Mouse (Mus musculus) limb, embryonic 10.5 days (tissue): ENCODE measurements around the gene Gm21860. TPM values are rescaled to one million over a fixed set of nuclear protein-coding genes. Genes with fewer than 3 reads are reported as not detected.
"Not testable (repeated sequence)": the region's sequence is repeated elsewhere in the genome, so short reads cannot be mapped to it uniquely, and the experiment has no call there.

Experiments used
- DNase-seq: peaks from one replicate; pipeline ENCODE4 v3.0.0-alpha.2; 2017; ENCODE audit warnings: low spot score
- H3K27ac ChIP-seq: fragments of 300-500 bp; sonication (generic); 2 replicates; pipeline ENCODE4 v1.5.1; 2016; ENCODE audit warnings: mild to moderate bottlenecking
- H3K27me3 ChIP-seq: fragments of 300-500 bp; sonication (generic); 2 replicates; pipeline ENCODE4 v1.6.1; 2016; ENCODE audit warnings: low read depth, mild to moderate bottlenecking; ENCODE audit not compliant: poor library complexity, severe bottlenecking
- H3K36me3 ChIP-seq: fragments of 300-500 bp; sonication (generic); 2 replicates; pipeline ENCODE4 v1.6.1; 2016; ENCODE audit warnings: mild to moderate bottlenecking, moderate library complexity
- H3K4me1 ChIP-seq: fragments of 300-500 bp; sonication (generic); 2 replicates; pipeline ENCODE4 v1.6.1; 2016
- H3K4me3 ChIP-seq: fragments of 300-500 bp; sonication (generic); 2 replicates; pipeline ENCODE4 v1.5.1; 2016; ENCODE audit warnings: mild to moderate bottlenecking, moderate library complexity
- H3K9me3 ChIP-seq: fragments of 300-500 bp; sonication (generic); replicated peaks from 2 replicates; pipeline ENCODE4 v1.6.1; 2016; ENCODE audit warnings: mild to moderate bottlenecking
- WGBS: fragments of 180-500 bp; shearing (Covaris S2); methylation state at CpG from one replicate; pipeline ENCODE4 v1.1.7; 2016; 5-methylcytosine and 5-hydroxymethylcytosine counted together
- polyA plus RNA-seq: library from polyadenylated mRNA; unstranded; fragments of >200 nt; fragmentation: Nextera tagmentation; extraction: Ambion mirVana; gene quantifications from 2 replicates; pipeline ENCODE4 v1.2.1, GENCODE M21; 2016

The Gm21860 gene
- polyA plus RNA-seq, 1 experiment from 2014 or later = not detected

DNA sequence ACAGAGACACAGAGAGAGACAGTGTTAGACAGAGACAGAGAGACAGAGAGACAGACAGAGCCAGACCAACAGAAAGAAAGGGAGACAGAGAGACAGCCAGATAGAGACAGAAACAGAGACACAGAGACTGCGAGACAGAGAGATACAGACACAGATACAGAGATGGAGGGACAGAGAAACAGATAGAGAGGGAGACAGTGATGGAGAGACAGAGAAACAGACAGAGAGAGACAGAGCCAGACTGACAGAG is 16.3 kb downstream of the Gm21860 start:
- no peak overlapping the region for H3K4me3 ChIP-seq
- H3K9me3 ChIP-seq = peaks cover 38% of the 10 kb centered on the region
- DNase-seq = no peak
- peaks cover 44% of the 10 kb centered on the region for H3K36me3 ChIP-seq
- H3K27me3 ChIP-seq = no peaks in the 10 kb centered on the region
- WGBS = 86% methylated on average over 1 of the region's 1 CpGs
- H3K4me1 ChIP-seq = no peaks in the 10 kb centered on the region
- H3K27ac ChIP-seq = no peak overlapping the region

GRCm38 (mm10) chrY:90737606-90738430 is 16.8 kb downstream of the Gm21860 start:
- Histone ChIP-seq H3K4me1 (no peaks in the 10 kb centered on the region), H3K4me3 (no peak overlapping the region), H3K36me3 (peaks cover 41% of the 10 kb centered on the region), H3K27ac (no peak overlapping the region), H3K9me3 (peaks cover 36% of the 10 kb centered on the region), H3K27me3 (no peaks in the 10 kb centered on the region)
- DNase-seq = no peak
- 86% methylated on average over 3 of the region's 7 CpGs for whole genome bisulfite sequencing

- H3K27me3 ChIP-seq, H3K4me3 ChIP-seq, DNase-seq, H3K4me1 ChIP-seq, H3K27ac ChIP-seq: not testable (repeated sequence)
- WGBS = 83% methylated on average over 6 of the region's 9 CpGs
- Histone ChIP-seq H3K9me3 (peaks cover 22% of the 10 kb centered on the region), H3K36me3 (peaks cover 30% of the 10 kb centered on the region)
Measured at GRCm38 (mm10) chrY:90736217-90737000, 18.2 kb downstream of the Gm21860 start.

DNA sequence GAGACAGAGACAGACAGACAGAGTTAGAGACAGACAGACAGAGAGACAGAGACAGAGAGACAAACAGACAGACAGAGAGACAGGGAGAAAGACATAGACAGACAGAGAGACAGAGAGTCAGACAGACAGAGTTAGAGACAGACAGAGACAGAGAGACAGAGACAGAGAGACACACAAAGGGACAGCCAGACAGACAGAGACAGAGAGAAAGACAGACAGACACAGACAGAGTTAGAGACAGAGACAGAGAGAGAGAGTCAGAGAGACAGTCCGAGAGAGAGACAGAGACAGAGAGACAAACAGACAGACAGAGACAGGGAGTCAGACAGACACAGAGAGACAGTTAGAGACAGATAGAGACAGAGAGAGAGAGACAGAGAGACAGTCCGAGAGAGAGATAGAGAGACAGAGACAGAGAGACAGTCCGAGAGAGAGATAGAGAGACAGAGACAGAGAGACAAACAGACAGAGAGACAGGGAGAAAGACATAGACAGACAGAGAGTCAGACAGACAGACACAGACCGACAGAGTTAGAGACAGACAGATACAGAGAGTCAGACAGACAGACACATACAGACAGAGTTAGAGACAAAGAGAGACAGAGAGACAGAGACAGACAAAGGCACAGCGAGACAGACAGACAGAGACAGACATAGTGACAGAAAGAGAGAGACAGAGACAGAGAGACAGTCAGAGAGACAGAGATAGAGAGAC is 19.3 kb downstream of the Gm21860 start:
- peaks cover 22% of the 10 kb centered on the region for H3K36me3 ChIP-seq
- H3K27ac ChIP-seq, H3K4me1 ChIP-seq, H3K27me3 ChIP-seq, DNase-seq, H3K4me3 ChIP-seq: not testable (repeated sequence)
- H3K9me3 ChIP-seq = peaks cover 16% of the 10 kb centered on the region
- 84% methylated on average over 5 of the region's 5 CpGs for WGBS

DNA sequence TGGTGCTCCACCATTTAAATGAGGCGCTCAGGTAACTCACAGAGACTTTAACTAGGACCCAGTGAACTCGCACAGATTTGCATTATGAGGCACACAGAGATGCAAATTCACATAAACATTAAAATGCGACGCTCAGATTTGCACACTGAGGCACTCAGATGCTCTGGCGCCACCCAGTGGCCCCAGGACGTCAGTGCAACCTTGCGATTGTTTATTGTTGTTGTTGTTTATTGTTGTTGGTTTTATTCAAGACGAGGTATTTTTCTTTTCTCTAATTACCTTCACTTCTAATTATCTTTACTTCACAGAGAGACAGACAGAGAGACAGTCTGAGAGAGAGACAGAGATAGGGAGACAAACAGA is 20.3 kb downstream of the Gm21860 start:
- H3K9me3 ChIP-seq, H3K4me1 ChIP-seq, H3K27ac ChIP-seq, H3K4me3 ChIP-seq, H3K27me3 ChIP-seq: not testable (repeated sequence)
- peak; percentile 34 for DNase-seq
- peaks cover 11% of the 10 kb centered on the region for H3K36me3 ChIP-seq
- 62% methylated on average over 8 of the region's 8 CpGs for WGBS

DNA sequence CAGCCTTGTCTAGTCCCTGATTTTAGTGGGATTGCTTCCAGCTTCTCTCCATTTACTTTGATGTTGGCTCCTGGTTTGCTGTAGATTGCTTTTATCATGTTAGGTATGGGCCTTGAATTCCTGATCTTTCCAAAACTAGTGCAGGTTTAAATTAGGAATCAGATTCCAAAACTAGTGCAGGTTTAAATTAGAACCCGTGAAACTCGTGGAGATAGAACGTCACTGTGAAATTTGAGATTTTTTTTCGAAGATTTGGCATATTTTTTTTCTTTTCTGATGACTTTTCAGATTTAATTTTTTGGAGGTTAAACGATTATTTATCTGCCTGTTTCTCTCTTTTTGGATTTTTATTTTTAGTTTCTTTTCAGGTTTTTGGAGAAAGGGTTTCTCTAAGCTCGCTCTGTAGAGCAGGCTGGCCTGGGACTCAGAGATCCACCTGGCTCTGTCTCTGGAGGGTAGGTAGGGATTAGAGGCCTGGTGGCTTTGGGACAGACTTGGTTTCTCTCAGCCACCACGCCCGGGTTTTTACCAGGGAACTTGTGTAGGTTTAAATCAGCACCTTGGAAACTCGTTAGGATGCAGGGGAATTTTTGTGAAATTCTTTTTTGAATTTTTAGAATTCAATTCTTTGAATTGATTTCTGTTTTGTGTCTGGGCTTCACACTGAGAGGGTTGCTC is 20.8 kb downstream of the Gm21860 start:
- H3K4me3 ChIP-seq, H3K27ac ChIP-seq, H3K9me3 ChIP-seq, H3K27me3 ChIP-seq, H3K36me3 ChIP-seq, DNase-seq, H3K4me1 ChIP-seq: not testable (repeated sequence)
- WGBS = 81% methylated on average over 9 of the region's 9 CpGs

GRCm38 (mm10) chrY:90732101-90732542 is 22.5 kb downstream of the Gm21860 start:
- not testable (repeated sequence) for H3K27ac ChIP-seq, H3K4me1 ChIP-seq, H3K36me3 ChIP-seq, H3K9me3 ChIP-seq, H3K27me3 ChIP-seq, H3K4me3 ChIP-seq
- WGBS = 62% methylated on average over 10 of the region's 10 CpGs
- peak; percentile 76 for DNase-seq

- 70% methylated on average over 1 of the region's 1 CpGs for WGBS
- DNase-seq, H3K36me3 ChIP-seq, H3K9me3 ChIP-seq, H3K27me3 ChIP-seq, H3K27ac ChIP-seq, H3K4me3 ChIP-seq, H3K4me1 ChIP-seq: not testable (repeated sequence)
Measured at GRCm38 (mm10) chrY:90731593-90731955, 23.0 kb downstream of the Gm21860 start.

DNA sequence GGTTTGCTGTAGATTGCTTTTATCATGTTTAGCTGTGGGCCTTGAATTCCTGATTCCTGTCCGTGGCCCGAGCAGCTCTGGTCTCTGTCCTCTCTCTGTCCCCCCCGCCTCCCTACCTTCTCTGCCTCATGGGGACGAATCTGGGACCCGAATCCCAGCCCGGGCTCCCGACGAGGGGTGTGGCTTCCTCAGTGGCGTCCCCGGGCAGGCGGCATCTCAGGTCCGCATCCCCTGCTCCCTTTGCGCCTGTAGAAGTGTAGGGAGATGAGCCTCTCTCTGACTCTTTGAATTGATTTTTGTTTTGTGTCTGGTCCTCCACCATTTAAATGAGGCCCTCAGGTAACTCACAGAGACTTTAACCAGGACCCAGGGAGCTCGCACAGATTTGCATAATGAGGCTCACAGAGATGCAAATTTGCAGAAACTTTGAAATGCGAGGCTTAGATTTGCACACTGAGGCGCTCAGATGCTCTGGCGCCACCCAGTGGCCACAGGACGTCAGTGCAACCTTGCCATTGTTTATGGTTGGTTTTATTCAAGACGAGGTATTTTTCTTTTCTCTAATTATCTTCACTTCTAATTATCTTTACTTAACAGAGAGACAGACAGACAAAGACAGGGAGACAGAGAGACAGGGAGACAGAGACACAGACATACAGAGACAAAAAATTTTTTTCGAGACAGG is 23.6 kb downstream of the Gm21860 start:
- WGBS = 72% methylated on average over 20 of the region's 20 CpGs
- H3K9me3 ChIP-seq, H3K27ac ChIP-seq, H3K27me3 ChIP-seq, H3K4me1 ChIP-seq, H3K36me3 ChIP-seq, H3K4me3 ChIP-seq: not testable (repeated sequence)
- DNase-seq = peak; percentile 59

GRCm38 (mm10) chrY:90729816-90730303 is 24.8 kb downstream of the Gm21860 start:
- H3K9me3 ChIP-seq, H3K4me3 ChIP-seq, DNase-seq, H3K4me1 ChIP-seq, H3K27ac ChIP-seq, H3K27me3 ChIP-seq, H3K36me3 ChIP-seq: not testable (repeated sequence)
- WGBS = 72% methylated on average over 12 of the region's 12 CpGs

GRCm38 (mm10) chrY:90728905-90729256 is 25.7 kb downstream of the Gm21860 start:
- not testable (repeated sequence) for H3K9me3 ChIP-seq, H3K4me1 ChIP-seq, H3K27me3 ChIP-seq, DNase-seq, H3K4me3 ChIP-seq, H3K27ac ChIP-seq
- WGBS = 82% methylated on average over 17 of the region's 17 CpGs
- H3K36me3 ChIP-seq = peaks cover 12% of the 10 kb centered on the region

DNA sequence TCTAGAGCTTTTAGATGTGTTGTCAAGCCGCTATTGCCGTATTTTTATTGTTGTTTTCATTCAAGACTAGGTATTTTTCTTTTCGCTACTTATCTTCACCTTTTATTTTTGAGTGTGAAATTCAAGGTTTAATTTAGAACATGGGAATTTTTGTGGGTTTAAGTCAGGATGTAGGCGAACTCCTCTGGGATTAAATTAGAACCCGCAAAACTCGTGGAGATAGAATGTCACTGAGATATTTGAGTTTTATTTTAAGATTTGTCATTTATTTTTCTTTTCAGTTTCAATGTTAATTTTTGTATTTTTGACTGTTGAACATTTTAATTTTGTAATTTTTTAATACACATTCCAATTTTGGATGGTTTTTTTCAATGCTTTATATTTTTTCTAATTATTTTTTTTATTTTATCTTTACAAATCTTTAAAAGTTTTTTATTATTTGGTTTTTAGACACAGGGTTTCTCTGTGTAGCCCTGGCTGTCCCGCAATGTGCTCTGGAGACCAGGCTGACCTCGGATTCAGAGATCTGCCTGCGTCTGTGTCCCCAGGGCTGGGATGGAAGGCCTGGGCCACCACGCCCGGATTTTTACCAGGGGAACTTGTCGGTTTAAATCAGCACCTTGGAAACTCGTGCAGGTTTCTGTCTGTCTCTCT is 26.2 kb downstream of the Gm21860 start:
- not testable (repeated sequence) for H3K4me3 ChIP-seq, H3K4me1 ChIP-seq, H3K9me3 ChIP-seq, DNase-seq, H3K27me3 ChIP-seq, H3K27ac ChIP-seq
- peaks cover 12% of the 10 kb centered on the region for H3K36me3 ChIP-seq
- 82% methylated on average over 13 of the region's 13 CpGs for WGBS
